Mouse (Mus musculus): Measurements from ENCODE around the gene Tln2. TPM values are rescaled to one million over a fixed set of nuclear protein-coding genes. Genes with fewer than 3 reads are reported as not detected.

Gene Tln2
- polyA plus RNA-seq (2012; rRNA removed), result 0.50 and 0.52 TPM in 2 replicates

DNA sequence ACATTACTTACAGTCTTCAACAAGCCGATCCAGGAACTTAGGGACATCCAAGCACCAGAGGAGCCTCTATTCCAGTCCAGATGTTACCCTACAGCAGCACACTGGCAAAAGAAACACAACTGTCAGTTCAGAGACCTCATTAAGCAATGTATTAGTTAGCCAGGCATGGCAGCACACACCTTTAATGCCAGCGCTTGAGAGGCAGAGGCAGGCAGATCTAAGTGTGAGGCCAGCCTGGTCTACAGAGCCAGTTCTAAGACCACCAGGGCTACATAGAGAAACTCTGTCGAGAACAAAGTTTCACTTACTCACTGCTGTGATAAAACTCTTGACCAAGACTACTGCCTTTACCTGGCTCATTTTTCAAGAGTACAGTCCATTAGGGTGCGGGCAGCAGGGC lies at the start of gene Tln2:
Gene Tln2, minus strand, starts transcription at position 101 of the 400 bp plus-strand sequence.
- no peak within 1 kb of the TSS for H3K4me3 ChIP-seq (ENCODE audit: extremely low read depth, insufficient read depth, insufficient read length)
- H3K27ac ChIP-seq (ENCODE audit: insufficient read depth, low read length), result no peak within 1 kb of the TSS
- DNase-seq (ENCODE audit: low read depth in 1 of 2, low spot score in 2 of 2), result no peak
- no peak for TF ChIP-seq CTCF (IDR thresholded peaks at IDR 0.05; ENCODE audit: extremely low read depth, insufficient read depth, insufficient read length, insufficient replicate concordance)
- no peak for TF ChIP-seq POLR2A (IDR thresholded peaks at IDR 0.05; ENCODE audit: low read depth, low read length)
- H3K4me1 ChIP-seq (ENCODE audit: control insufficient read depth, insufficient read depth, insufficient read length), result no peaks in the 10 kb centered on the region
- no peaks in the 10 kb centered on the region for H3K36me3 ChIP-seq (ENCODE audit: control insufficient read depth, insufficient read depth, low read length)
- WGBS, result 87% methylated on average over 4 of the region's 4 CpGs
- no peaks in the 10 kb centered on the region for H3K27me3 ChIP-seq (ENCODE audit: control insufficient read depth, insufficient read depth, low read length)

DNA sequence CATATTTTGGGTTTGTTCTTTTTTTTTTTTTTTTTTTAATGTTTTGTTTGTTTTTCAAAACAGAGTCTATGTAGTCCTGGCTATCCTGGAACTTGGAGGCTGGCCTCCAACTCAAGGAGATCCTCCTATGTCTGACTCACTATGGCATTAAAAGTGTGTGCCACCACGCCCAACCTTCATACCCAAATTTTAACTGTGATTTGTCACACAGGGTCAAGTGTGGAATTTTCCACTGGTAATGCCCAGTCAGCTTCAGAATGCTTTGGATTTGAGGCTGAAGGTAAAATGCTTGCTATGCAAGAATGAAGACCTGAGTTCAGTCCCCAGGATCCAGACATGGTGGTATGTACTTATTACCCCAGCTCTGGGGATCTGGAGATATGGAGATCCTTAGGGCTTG lies 49.7 kb upstream of the Tln2 start:
- TF ChIP-seq CTCF (IDR thresholded peaks at IDR 0.05; ENCODE audit: extremely low read depth, insufficient read depth, insufficient read length, insufficient replicate concordance) (no peak), POLR2A (IDR thresholded peaks at IDR 0.05; ENCODE audit: low read depth, low read length) (no peak)
- DNase-seq (ENCODE audit: low read depth in 1 of 2, low spot score in 2 of 2), result no peak
- Histone ChIP-seq H3K27me3 (ENCODE audit: control insufficient read depth, insufficient read depth, low read length) (no peaks in the 10 kb centered on the region), H3K36me3 (ENCODE audit: control insufficient read depth, insufficient read depth, low read length) (no peaks in the 10 kb centered on the region), H3K4me1 (ENCODE audit: control insufficient read depth, insufficient read depth, insufficient read length) (no peaks in the 10 kb centered on the region), H3K27ac (ENCODE audit: insufficient read depth, low read length) (no peak overlapping the region), H3K4me3 (ENCODE audit: extremely low read depth, insufficient read depth, insufficient read length) (no peak overlapping the region)
- 74% methylated on average over 1 of the region's 1 CpGs for WGBS

DNA sequence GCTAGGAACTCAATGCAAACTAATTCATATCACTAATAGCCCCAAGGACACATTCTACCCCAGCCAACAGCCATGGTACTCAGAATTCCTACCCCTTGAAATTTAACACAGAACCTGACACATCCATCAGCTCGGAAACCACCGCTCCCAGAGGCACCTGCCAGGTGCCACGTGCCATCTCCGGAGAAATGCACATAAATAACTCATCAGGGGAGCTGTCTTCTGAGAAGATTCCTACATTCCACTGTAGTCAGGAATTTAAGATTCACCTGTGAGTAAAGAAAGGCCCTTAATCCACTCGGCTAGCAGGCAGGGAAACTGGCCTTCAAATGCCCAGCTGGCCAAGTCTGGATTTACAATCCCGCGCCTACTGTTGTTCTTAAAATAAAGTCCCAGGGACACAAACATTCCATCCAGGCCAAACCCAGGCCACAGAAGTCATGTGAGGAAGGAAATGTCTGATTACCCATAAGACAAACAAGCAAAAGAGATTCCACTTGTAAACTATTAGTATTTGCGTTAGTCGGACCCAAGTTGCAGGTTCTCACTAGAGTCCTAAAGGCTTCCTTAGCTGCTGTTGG lies 48.4 kb upstream of the Tln2 start:
- WGBS, result 81% methylated on average over 9 of the region's 9 CpGs
- H3K27ac ChIP-seq (ENCODE audit: insufficient read depth, low read length), result no peak overlapping the region
- no peak overlapping the region for H3K4me3 ChIP-seq (ENCODE audit: extremely low read depth, insufficient read depth, insufficient read length)
- TF ChIP-seq POLR2A (IDR thresholded peaks at IDR 0.05; ENCODE audit: low read depth, low read length), result no peak
- no peak for TF ChIP-seq CTCF (IDR thresholded peaks at IDR 0.05; ENCODE audit: extremely low read depth, insufficient read depth, insufficient read length, insufficient replicate concordance)
- no peaks in the 10 kb centered on the region for H3K27me3 ChIP-seq (ENCODE audit: control insufficient read depth, insufficient read depth, low read length)
- H3K36me3 ChIP-seq (ENCODE audit: control insufficient read depth, insufficient read depth, low read length), result no peaks in the 10 kb centered on the region
- DNase-seq (ENCODE audit: low read depth in 1 of 2, low spot score in 2 of 2), result no peak
- no peaks in the 10 kb centered on the region for H3K4me1 ChIP-seq (ENCODE audit: control insufficient read depth, insufficient read depth, insufficient read length)

DNA sequence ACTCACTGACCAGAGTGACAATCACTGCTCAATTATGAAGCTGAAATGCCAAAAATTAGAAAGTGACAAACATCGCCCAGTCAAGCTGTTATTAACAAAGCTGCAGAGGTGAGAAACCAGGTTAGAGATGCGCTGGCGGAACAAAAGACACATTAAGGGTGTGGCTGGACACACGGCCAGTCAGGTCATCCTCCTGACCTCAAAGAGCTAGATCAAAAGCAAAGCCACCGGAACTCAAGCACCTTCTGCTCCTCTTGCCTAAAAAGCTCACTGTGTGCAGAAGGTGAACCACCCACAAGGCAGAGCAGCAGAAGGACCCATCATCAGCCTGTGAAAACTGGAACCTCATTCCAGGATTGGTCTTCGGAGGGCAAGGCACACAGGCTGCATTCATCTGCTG lies 47.8 kb upstream of the Tln2 start:
- H3K4me3 ChIP-seq (ENCODE audit: extremely low read depth, insufficient read depth, insufficient read length), result no peak overlapping the region
- TF ChIP-seq POLR2A (IDR thresholded peaks at IDR 0.05; ENCODE audit: low read depth, low read length), result no peak
- TF ChIP-seq CTCF (IDR thresholded peaks at IDR 0.05; ENCODE audit: extremely low read depth, insufficient read depth, insufficient read length, insufficient replicate concordance), result no peak
- 93% methylated on average over 6 of the region's 6 CpGs for WGBS

DNA sequence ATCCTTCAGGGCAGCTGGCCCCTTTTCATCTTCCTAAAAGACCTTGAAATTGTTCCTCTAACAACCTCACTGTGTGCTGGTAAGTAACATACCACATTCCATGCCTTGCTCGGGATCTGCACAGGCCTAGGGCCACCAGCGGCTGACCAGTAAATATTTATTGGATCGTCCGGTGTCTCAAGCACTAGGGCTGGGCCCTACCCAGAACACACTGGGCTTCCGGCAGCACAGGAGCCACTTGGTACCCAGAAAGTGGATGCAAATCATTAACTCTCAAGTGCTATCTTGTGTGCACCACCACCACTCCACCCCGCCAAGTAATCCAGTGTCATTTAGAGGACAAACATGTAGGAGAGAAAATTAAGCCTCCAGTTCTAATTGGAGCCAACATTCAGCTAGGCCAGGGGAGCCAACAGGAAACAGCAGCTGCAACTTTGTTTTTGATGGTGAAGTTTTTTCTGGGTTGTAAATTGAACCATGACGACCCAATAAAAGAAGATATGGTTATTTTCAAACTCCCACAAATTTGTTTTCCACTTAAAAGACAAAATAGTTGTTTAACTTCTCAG lies 46.4 kb upstream of the Tln2 start:
- 67% methylated on average over 7 of the region's 7 CpGs for WGBS
- Histone ChIP-seq H3K4me3 (ENCODE audit: extremely low read depth, insufficient read depth, insufficient read length) (no peak overlapping the region), H3K36me3 (ENCODE audit: control insufficient read depth, insufficient read depth, low read length) (no peaks in the 10 kb centered on the region), H3K4me1 (ENCODE audit: control insufficient read depth, insufficient read depth, insufficient read length) (no peaks in the 10 kb centered on the region), H3K27ac (ENCODE audit: insufficient read depth, low read length) (no peak overlapping the region), H3K27me3 (ENCODE audit: control insufficient read depth, insufficient read depth, low read length) (no peaks in the 10 kb centered on the region)
- TF ChIP-seq CTCF (IDR thresholded peaks at IDR 0.05; ENCODE audit: extremely low read depth, insufficient read depth, insufficient read length, insufficient replicate concordance), result no peak
- no peak for TF ChIP-seq POLR2A (IDR thresholded peaks at IDR 0.05; ENCODE audit: low read depth, low read length)
- no peak for DNase-seq (ENCODE audit: low read depth in 1 of 2, low spot score in 2 of 2)

More for the DNA sequence above, 47.8 kb upstream of the Tln2 start:
- Histone ChIP-seq H3K27ac (ENCODE audit: insufficient read depth, low read length) (no peak overlapping the region), H3K36me3 (ENCODE audit: control insufficient read depth, insufficient read depth, low read length) (no peaks in the 10 kb centered on the region), H3K27me3 (ENCODE audit: control insufficient read depth, insufficient read depth, low read length) (no peaks in the 10 kb centered on the region), H3K4me1 (ENCODE audit: control insufficient read depth, insufficient read depth, insufficient read length) (no peaks in the 10 kb centered on the region)
- DNase-seq (ENCODE audit: low read depth in 1 of 2, low spot score in 2 of 2), result no peak

DNA sequence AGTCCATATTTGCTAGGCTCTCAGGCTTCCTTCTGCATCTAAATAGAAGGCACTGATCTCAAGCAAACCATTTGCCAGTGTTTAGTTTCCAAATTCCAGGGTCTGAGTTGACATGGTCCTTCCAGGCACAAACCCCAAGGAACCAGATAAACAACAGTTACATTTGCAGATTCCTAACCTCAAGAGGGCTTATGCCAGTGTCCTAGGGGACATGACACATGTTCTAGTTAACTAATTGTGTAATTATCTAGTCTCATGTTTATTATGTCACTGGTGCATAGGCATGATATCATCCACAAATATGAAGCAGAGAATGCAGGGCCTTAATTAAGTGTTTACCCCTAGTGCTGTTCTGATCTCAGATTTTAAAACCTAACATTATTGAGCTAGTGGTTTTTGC lies 45.4 kb upstream of the Tln2 start:
- no peaks in the 10 kb centered on the region for H3K4me1 ChIP-seq (ENCODE audit: control insufficient read depth, insufficient read depth, insufficient read length)
- H3K36me3 ChIP-seq (ENCODE audit: control insufficient read depth, insufficient read depth, low read length), result no peaks in the 10 kb centered on the region
- no peaks in the 10 kb centered on the region for H3K27me3 ChIP-seq (ENCODE audit: control insufficient read depth, insufficient read depth, low read length)
- no peak overlapping the region for H3K4me3 ChIP-seq (ENCODE audit: extremely low read depth, insufficient read depth, insufficient read length)
- no peak for DNase-seq (ENCODE audit: low read depth in 1 of 2, low spot score in 2 of 2)
- H3K27ac ChIP-seq (ENCODE audit: insufficient read depth, low read length), result no peak overlapping the region
- TF ChIP-seq POLR2A (IDR thresholded peaks at IDR 0.05; ENCODE audit: low read depth, low read length) (no peak), CTCF (IDR thresholded peaks at IDR 0.05; ENCODE audit: extremely low read depth, insufficient read depth, insufficient read length, insufficient replicate concordance) (no peak)

DNA sequence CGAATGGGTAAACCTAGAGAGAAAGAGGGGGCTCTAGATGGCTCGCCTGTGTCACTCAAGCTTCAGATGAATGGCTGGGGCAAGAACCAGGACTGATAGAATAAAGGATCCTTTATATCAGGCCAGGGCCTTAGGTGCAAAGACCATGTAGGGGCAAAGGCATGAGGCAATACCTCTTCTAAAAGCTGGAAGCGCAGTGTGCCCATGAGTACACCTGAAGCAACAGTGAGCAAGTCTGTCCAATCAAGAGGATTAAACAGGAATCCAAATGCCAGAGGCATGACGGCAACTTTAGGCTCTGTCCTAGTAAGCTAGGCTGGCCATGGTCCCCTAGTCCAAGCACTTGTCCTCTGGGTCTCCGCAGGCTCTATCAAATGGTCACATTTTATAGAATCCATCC lies 42.8 kb upstream of the Tln2 start:
- no peak overlapping the region for H3K27ac ChIP-seq (ENCODE audit: insufficient read depth, low read length)
- H3K36me3 ChIP-seq (ENCODE audit: control insufficient read depth, insufficient read depth, low read length), result no peaks in the 10 kb centered on the region
- TF ChIP-seq POLR2A (IDR thresholded peaks at IDR 0.05; ENCODE audit: low read depth, low read length) (no peak), CTCF (IDR thresholded peaks at IDR 0.05; ENCODE audit: extremely low read depth, insufficient read depth, insufficient read length, insufficient replicate concordance) (no peak)
- 84% methylated on average over 5 of the region's 5 CpGs for WGBS
- H3K27me3 ChIP-seq (ENCODE audit: control insufficient read depth, insufficient read depth, low read length), result no peaks in the 10 kb centered on the region
- H3K4me1 ChIP-seq (ENCODE audit: control insufficient read depth, insufficient read depth, insufficient read length), result no peaks in the 10 kb centered on the region
- H3K4me3 ChIP-seq (ENCODE audit: extremely low read depth, insufficient read depth, insufficient read length), result no peak overlapping the region
- DNase-seq (ENCODE audit: low read depth in 1 of 2, low spot score in 2 of 2), result no peak

All from spleen, adult 2 months (tissue).